Mouse (Mus musculus): ENCODE results near the gene Mark4.

The Mark4 gene

GRCm38 (mm10) chr7:19470308-19470707, 11.7 kb upstream of the Mark4 start:
- DNase-seq (ENCODE audit: low read depth, low spot score): no peak

DNA sequence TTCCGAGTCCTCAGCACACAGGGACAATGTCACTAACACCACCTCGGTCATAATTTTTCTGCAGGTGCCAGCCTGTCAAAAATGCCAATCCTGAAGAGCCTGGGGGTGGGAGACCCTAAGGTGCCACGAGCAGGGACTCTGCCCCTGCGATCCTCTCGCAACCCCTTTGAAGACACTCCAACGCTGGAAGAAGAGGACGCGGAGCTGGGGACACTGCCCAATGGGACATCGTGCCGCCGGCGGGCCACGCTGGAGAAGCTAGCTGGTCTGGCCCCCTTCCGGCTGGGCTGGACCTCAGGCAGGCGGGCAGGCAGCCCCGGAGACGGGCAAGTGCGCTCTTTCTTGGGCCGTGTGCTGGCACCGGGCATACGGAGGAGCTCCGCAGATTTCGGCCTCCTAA, 10.8 kb upstream of the Mark4 start:
- no peak for DNase-seq (ENCODE audit: low read depth, low spot score)

GRCm38 (mm10) chr7:19468279-19468678, 9.7 kb upstream of the Mark4 start:
- no peak for DNase-seq (ENCODE audit: low read depth, low spot score)

DNA sequence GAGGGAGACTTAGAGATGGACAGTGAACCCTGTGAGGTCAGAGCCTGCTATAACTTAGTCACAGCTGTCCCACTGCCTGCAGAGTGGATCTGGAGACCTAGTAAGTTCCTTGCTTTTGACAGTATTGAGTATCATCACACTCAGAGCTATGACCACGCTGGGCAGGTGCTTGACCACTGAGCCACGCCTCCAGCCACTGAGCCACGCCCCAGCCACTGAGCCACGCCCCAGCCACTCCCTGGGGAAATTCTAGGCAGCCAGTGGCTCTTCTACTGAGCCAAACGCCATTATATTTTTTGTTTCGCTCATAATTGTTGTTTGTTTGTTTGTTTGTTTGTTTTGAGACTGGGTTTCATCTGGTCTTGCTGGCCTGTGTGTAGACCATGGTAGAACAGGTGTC, 9.0 kb upstream of the Mark4 start:
- no peak for DNase-seq (ENCODE audit: low read depth, low spot score)

DNA sequence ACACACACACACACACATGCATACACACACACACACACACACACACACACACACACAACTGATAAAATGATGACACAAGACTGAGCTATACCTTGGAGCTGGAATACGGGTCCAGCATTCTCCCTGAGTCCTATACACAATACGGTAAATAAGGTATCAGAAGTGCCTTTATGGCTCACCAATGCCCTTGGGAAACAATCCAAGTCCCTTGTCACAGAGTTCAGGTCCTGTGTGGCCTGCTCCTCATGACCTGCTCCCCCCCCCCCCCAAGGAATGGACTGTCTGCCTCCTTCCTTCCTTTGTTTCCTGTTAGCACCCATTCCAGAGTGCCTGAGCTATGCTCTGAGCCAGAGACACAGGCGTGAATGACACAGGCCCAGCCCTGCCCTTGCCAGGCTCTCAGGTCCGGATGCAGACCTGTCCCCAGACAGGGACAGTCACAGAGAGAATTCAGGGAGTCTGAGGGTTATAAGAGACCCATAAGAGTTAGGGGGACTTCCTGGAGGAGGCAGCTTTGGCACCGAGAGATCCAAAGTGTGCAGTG, 8.1 kb upstream of the Mark4 start:
- no peak for DNase-seq (ENCODE audit: low read depth, low spot score)

- no peak for DNase-seq (ENCODE audit: low read depth, low spot score)
These were observed 6.0 kb upstream of the Mark4 start for GRCm38 (mm10) chr7:19464367-19465307.

DNA sequence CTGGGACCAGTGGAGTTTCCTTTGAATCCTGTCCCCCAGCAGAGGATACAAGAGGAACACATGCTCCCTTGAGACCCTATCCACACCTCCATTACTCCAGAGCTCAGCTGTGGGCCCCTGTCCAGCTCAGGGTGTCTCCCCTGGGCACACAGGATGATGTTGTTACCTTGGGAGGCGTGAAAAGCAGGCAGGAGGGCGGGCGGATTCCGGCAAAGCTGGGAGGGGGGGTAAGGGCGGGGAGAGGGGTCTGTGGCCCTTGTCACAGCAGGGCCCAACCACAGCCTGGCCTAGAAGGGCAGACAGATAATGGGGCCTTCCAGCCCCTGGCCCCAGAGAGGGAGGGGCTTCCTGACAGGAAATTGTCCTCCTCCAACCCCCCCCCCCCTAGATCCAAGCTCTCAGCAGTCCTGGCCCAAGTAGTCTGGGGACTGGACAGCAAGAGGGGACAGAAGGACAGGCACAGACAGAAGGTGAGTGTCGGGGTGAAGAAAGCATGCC, 4.3 kb upstream of the Mark4 start, which contains the start of gene Exoc3l2:
TSS of gene Exoc3l2 (plus strand) at position 448 of the 498 bp plus-strand sequence.
- no peak for DNase-seq (ENCODE audit: low read depth, low spot score)

GRCm38 (mm10) chr7:19462443-19462842, 3.8 kb upstream of the Mark4 start:
- no peak for DNase-seq (ENCODE audit: low read depth, low spot score)

GRCm38 (mm10) chr7:19461488-19461887, 2.9 kb upstream of the Mark4 start:
- DNase-seq (ENCODE audit: low read depth, low spot score): no peak

DNA sequence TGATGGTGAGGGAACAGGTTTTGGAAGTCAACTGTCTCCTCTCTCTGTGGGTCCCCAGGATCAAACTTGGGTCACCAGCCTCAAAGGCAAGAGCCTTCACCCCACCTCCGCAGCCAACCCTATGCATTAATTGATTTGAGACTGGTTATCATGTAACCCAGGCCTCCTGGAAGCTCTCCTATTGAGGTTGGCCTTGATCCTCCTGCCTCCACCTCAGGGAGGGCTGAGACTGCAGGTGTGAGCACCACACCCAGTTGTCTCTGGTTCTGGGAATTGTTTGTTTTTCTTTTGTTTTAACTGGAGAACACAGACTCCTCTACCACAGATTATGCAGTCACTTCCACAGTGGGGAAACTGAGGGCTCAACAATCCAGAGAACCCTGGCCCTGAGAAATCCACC, 1.9 kb upstream of the Mark4 start:
- no peak for DNase-seq (ENCODE audit: low read depth, low spot score)

- no peak for DNase-seq (ENCODE audit: low read depth, low spot score)
These were observed 686 bp upstream of the Mark4 start for GRCm38 (mm10) chr7:19459144-19459870.

DNA sequence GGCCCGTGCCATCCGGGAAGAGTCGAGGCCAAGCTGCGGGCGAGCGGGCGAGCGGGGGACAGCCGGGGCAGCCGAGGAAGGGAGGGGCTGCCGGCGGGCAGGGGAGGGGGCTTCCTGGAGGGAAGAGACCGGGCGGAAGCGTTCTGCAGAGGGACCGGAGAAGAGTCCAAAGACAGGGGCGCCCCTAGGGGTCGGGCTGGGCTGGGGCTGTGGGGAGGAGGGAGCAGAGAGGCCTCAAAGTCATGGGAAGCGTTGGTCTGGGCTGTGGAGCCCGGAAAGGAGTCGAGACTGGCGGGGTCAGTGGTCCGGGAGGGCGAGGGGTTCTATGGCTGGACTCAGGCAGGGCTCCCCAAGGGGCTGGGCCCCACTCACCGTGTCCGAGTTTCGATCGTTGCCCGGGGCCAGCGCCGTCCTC, 542 bp downstream of the Mark4 start:
- DNase-seq (ENCODE audit: low read depth, low spot score): no peak

DNA sequence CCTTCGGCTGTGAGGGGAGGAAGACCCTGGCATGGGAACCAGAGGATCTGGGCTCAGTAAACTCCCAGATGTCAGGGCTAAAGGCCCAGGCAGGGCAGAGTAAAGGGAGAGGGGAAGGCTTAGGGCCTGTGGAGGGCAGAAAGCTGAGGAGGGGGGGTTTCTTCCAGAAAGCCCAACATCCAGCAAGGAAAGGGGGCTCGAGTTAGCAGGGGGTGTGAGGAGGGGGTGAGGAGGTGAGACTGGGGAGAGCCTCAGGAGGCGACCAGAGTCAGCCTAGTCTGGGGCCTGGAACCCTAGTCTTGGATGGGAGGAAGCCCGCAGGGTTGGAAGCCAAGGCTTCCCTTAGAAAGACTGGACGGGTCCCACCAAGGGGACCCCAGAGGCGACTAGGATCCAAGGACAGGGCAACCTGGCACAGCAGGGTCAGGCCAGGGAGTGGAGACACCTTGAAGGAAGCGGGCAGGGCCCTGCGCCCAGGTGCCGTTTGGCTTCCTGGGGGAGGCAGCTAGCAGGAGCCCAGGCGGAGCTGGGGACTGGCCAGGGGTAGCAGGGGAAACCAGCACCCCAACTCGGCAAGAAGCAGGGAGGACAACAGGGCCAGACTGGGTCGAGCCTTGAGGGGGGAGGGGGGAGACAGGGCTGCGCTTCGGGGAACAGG, 1.1 kb downstream of the Mark4 start:
- no peak for DNase-seq (ENCODE audit: low read depth, low spot score)

- no peak for DNase-seq (ENCODE audit: low read depth, low spot score)
These were observed 2.0 kb downstream of the Mark4 start for GRCm38 (mm10) chr7:19456628-19457027.

GRCm38 (mm10) chr7:19455819-19456495, 2.7 kb downstream of the Mark4 start:
- DNase-seq (ENCODE audit: low read depth, low spot score): no peak

GRCm38 (mm10) chr7:19455186-19455585, 3.4 kb downstream of the Mark4 start:
- no peak for DNase-seq (ENCODE audit: low read depth, low spot score)

DNA sequence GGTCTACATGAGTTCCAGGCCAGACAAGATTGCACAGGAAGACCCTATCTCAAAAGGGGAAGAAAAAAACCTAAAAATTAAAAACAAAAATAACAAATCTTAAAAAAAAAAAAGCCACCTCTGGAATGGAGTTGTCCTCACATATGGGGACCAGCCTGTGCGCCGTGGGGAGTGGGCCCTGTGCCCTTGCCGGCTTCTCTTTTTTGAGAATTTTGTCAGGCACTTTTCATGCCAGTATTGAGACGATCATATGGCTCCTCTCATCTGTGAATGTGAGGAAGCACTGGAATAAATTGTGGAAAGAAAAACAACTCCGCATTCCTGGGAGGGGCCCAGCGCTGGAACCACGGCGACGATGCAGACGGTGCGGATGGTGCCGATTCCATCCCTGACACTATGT, 9.5 kb downstream of the Mark4 start:
- DNase-seq (ENCODE audit: low read depth, low spot score): no peak

GRCm38 (mm10) chr7:19447689-19448088, 10.9 kb downstream of the Mark4 start:
- DNase-seq (ENCODE audit: low read depth, low spot score): no peak

DNA sequence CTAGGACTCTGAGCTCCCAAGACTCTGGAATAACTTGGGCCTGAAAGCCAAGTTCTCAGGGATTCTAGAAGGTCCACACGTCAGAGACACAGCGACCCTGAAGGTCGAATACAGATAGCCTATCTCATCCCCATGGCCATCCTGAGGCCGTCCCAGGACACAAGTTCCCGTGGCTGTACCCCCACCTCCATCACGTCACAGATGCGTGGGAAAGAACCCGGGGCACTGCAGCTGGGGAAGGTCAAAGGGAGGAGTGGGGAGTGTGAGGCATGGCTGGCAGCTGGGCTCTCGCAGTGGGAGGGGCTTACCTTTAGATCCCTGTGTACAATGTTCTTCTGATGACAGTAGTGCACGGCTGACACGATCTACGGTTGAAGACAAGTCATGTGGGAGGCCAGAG, 13.8 kb downstream of the Mark4 start:
- DNase-seq (ENCODE audit: low read depth, low spot score): no peak

GRCm38 (mm10) chr7:19443344-19443743, 15.3 kb downstream of the Mark4 start:
- no peak for DNase-seq (ENCODE audit: low read depth, low spot score)

DNA sequence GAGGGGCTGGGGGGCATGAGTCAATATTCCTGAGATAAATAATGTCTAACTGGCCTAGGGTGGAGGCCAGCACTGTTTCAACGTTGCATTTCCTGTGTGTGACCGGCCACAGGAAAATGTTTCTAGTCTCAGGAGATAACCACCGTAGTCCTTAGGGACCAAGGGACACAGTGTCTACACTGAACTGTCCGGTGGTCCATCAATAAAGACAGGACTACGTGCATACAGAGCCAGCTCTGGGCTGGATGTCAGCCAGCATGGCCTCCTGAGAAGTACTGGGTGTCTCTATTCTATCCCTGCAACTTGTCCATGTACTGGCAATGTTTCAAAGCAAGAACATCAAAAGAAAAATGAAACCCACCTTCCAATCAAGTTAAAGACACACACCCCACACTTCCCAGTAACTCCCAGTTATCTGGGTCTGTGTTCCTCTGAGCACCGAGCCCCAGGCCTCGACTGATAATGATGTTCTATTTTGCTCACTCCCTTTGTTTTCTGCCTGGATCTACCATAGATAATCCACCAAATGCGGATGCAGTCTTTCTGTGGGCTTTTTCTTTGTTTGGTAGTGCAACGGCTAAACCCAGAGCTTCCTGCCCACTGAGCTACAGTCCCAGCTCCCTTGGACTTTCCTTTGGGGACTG, 17.1 kb downstream of the Mark4 start:
- no peak for DNase-seq (ENCODE audit: low read depth, low spot score)

Measured in brain, embryonic 18.5 days (tissue).